Mouse (Mus musculus) erythroblast, embryonic 14.5 days (primary cell): ENCODE results near the gene Mobp. TPM values are rescaled to one million over a fixed set of nuclear protein-coding genes. Genes with fewer than 3 reads are reported as not detected.

Experiments
- H3K27me3 ChIP-seq: 2 replicates; pipeline ENCODE4 v1.6.1; 2012; ENCODE audit warnings: inconsistent platforms; ENCODE audit not compliant: control insufficient read depth
- H3K36me3 ChIP-seq: 2 replicates; pipeline ENCODE4 v1.6.1; 2012; ENCODE audit warnings: mild to moderate bottlenecking, inconsistent platforms; ENCODE audit not compliant: control insufficient read depth
- H3K4me1 ChIP-seq: 2 replicates; pipeline ENCODE4 v1.6.1; 2012; ENCODE audit warnings: inconsistent platforms; ENCODE audit not compliant: control insufficient read depth
- H3K4me3 ChIP-seq: replicated peaks from 2 replicates; pipeline ENCODE3; 2012; ENCODE audit warnings: moderate library complexity, mild to moderate bottlenecking, inconsistent platforms
- H3K9me3 ChIP-seq: 2 replicates; pipeline ENCODE4 v1.6.1; 2012; ENCODE audit warnings: low read length, inconsistent platforms, mixed read lengths; ENCODE audit not compliant: control insufficient read depth
- GATA1 ChIP-seq: IDR thresholded peaks from 2 replicates; pipeline ENCODE4 v1.6.1; 2012; ENCODE audit warnings: low read length, inconsistent platforms, mixed read lengths
- TAL1 ChIP-seq: IDR thresholded peaks from 3 replicates; pipeline ENCODE4 v1.6.1; 2012; ENCODE audit warnings: low read length, inconsistent platforms, mixed read lengths
- polyA plus RNA-seq: library from polyadenylated mRNA; stranded (reverse); fragments of >175 nt; gene quantifications from 2 replicates; pipeline ENCODE4 v1.2.3, GENCODE M21; 2012

The Mobp gene
- polyA plus RNA-seq, 1 experiment: not detected

DNA sequence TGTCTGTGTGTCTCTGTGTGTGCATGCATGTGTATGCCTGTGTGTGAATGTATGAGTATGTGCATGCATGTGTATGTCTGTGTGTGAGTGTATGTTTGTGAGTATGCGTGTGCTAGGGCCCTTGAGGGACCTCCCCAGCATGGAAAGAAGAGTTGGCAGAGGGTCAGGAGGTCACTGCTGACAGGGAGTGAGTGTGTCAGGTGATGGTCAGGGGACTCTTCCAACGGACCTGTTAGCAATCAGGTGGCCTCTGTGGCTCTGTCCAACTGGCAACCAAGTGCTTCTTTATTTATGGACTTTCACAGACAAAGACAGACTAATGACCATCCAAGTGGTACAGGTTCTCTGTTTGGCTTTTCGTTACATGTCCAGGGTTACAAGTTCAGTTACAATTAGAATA is 69.9 kb downstream of the Mobp start:
- Histone ChIP-seq H3K27me3 (no peaks in the 10 kb centered on the region), H3K4me3 (no peak overlapping the region), H3K36me3 (no peaks in the 10 kb centered on the region), H3K4me1 (no peaks in the 10 kb centered on the region), H3K9me3 (no peaks in the 10 kb centered on the region)
- TF ChIP-seq TAL1: no peak
- no peak for TF ChIP-seq GATA1

Other genes starting within 250 kb of the Mobp start
- gene Gorasp1, start 212.1 kb upstream of the Mobp start, polyA plus RNA-seq: 0.49 and 0.59 TPM in 2 replicates
- gene Ttc21a, start 212.1 kb upstream of the Mobp start, polyA plus RNA-seq: not detected in 2 replicates
- gene Csrnp1, start 165.0 kb upstream of the Mobp start, polyA plus RNA-seq: 0.12 and 0.23 TPM in 2 replicates
- gene Xirp1, start 126.1 kb upstream of the Mobp start, polyA plus RNA-seq: not detected in 2 replicates
- 0.01 TPM in 2 replicates for gene Cx3cr1, start 79.8 kb upstream of the Mobp start, polyA plus RNA-seq
- gene Ccr8, start 57.6 kb upstream of the Mobp start, polyA plus RNA-seq: not detected in 2 replicates
- gene Slc25a38, start 39.3 kb upstream of the Mobp start, polyA plus RNA-seq: 22.5 and 36.0 TPM in 2 replicates
- 245 and 656 TPM in 2 replicates for gene Rpsa, start 22.0 kb upstream of the Mobp start, polyA plus RNA-seq
- not detected in 2 replicates for gene Myrip, start 151.8 kb downstream of the Mobp start, polyA plus RNA-seq